Mouse (Mus musculus) embryonic facial prominence, embryonic 12.5 days (tissue): Measurements from ENCODE around the gene Gjc1. TPM values are rescaled to one million over a fixed set of nuclear protein-coding genes. Genes with fewer than 3 reads are reported as not detected.

Experiments
- ATAC-seq: fragments of 200-750 bp; cut with Nextera tagmentation; 2 replicates; pipeline ENCODE4 v1.8.0; 2017; ENCODE audit not compliant: insufficient number of reproducible peaks, insufficient read depth, low FRiP score, low TSS enrichment
- H3K27ac ChIP-seq: fragments of 300-500 bp; sonication (generic); 2 replicates; pipeline ENCODE4 v1.5.1; 2016; ENCODE audit warnings: mild to moderate bottlenecking
- H3K27me3 ChIP-seq: fragments of 300-500 bp; sonication (generic); 2 replicates; pipeline ENCODE4 v1.6.1; 2016; ENCODE audit warnings: mild to moderate bottlenecking, moderate library complexity
- H3K36me3 ChIP-seq: fragments of 300-500 bp; sonication (generic); 2 replicates; pipeline ENCODE4 v1.6.1; 2016; ENCODE audit warnings: mild to moderate bottlenecking
- H3K4me1 ChIP-seq: fragments of 300-500 bp; sonication (generic); 2 replicates; pipeline ENCODE4 v1.6.1; 2016
- H3K4me2 ChIP-seq: fragments of 300-500 bp; sonication (generic); replicated peaks from 2 replicates; pipeline ENCODE4 v1.6.1; 2016; ENCODE audit warnings: mild to moderate bottlenecking, moderate library complexity
- H3K4me3 ChIP-seq: fragments of 300-500 bp; sonication (generic); 2 replicates; pipeline ENCODE4 v1.5.1; 2016; ENCODE audit warnings: mild to moderate bottlenecking
- H3K9ac ChIP-seq: fragments of 300-500 bp; sonication (generic); 2 replicates; pipeline ENCODE4 v1.6.1; 2016; ENCODE audit warnings: mild to moderate bottlenecking, moderate library complexity
- H3K9me3 ChIP-seq: fragments of 300-500 bp; sonication (generic); 2 replicates; pipeline ENCODE4 v1.6.1; 2016; ENCODE audit warnings: mild to moderate bottlenecking, moderate library complexity
- WGBS: fragments of 180-500 bp; shearing (Covaris S2); methylation state at CpG from one replicate; pipeline ENCODE4 v1.1.7; 2016; 5-methylcytosine and 5-hydroxymethylcytosine counted together
- polyA plus RNA-seq: library from polyadenylated mRNA; unstranded; fragments of >200 nt; fragmentation: Nextera tagmentation; extraction: Ambion mirVana; gene quantifications from 2 replicates; pipeline ENCODE4 v1.2.1, GENCODE M21; 2016

Gene Gjc1
- polyA plus RNA-seq, 1 experiment from 2014 or later = 105 TPM

- WGBS = 85% methylated on average over 3 of the region's 4 CpGs
- Histone ChIP-seq H3K27ac (no peak within 1 kb of the TSS), H3K4me2 (no peak within 1 kb of the TSS), H3K36me3 (peaks cover 43% of the 10 kb centered on the region), H3K4me3 (no peak within 1 kb of the TSS), H3K9me3 (no peaks in the 10 kb centered on the region), H3K4me1 (peaks cover 4% of the 10 kb centered on the region; the same call in 1 of the 2 replicates), H3K27me3 (no peaks in the 10 kb centered on the region), H3K9ac (no peak within 1 kb of the TSS)
- ATAC-seq = no peak
Observed at GRCm38 (mm10) chr11:102835549-102835948, 16.0 kb upstream of the Gjc1 start, which contains the start of gene Higd1b. TSS of gene Higd1b (plus strand) at chr11:102835849.

- H3K9me3 ChIP-seq = no peaks in the 10 kb centered on the region
- ATAC-seq = no peak
- WGBS = 86% methylated on average over 10 of the region's 10 CpGs
- no peak overlapping the region for H3K4me3 ChIP-seq
- H3K27ac ChIP-seq = no peak overlapping the region
- H3K27me3 ChIP-seq = no peaks in the 10 kb centered on the region
- H3K9ac ChIP-seq = no peak overlapping the region
- no peak overlapping the region for H3K4me2 ChIP-seq
- H3K36me3 ChIP-seq = peaks cover 30% of the 10 kb centered on the region
- H3K4me1 ChIP-seq = peaks cover 4% of the 10 kb centered on the region; the same call in 1 of the 2 replicates
Observed at GRCm38 (mm10) chr11:102834219-102834618, 14.7 kb upstream of the Gjc1 start.

DNA sequence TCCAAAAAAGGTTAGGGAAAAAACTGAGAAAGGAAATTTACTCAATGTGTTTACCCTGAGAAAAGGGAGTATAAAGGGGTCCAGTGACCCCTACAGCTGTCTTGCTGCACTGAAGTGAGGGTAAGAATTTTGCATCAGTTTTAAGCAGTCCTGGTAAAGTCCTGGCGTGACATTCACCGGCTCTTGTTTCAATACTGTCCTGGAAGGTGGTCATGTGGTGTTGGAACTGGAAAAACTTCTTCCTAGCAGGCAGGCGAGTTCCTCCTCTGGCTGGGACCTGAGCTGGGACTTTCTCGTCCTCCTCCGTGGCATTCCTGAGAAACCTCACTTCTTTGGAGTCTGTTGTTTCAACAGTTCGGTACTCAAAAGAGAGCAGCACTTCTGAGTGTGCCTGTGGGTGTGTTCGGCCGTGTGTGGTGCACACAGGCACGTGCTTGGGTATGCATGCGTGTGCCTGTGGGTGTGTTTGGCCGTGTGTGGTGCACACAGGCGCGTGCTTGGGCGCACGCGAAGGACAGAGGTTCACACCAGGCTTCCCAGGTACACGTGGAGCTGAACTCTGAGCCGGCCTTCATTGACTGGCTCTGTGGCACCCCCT lies 13.3 kb upstream of the Gjc1 start:
- WGBS = 65% methylated on average over 18 of the region's 18 CpGs
- H3K4me1 ChIP-seq = peaks cover 4% of the 10 kb centered on the region; the same call in 1 of the 2 replicates
- no peak overlapping the region for H3K9ac ChIP-seq
- peaks cover 16% of the 10 kb centered on the region for H3K36me3 ChIP-seq
- H3K9me3 ChIP-seq = no peaks in the 10 kb centered on the region
- no peaks in the 10 kb centered on the region for H3K27me3 ChIP-seq
- H3K4me3 ChIP-seq = no peak overlapping the region
- ATAC-seq = no peak
- no peak overlapping the region for H3K27ac ChIP-seq
- H3K4me2 ChIP-seq = no peak overlapping the region

DNA sequence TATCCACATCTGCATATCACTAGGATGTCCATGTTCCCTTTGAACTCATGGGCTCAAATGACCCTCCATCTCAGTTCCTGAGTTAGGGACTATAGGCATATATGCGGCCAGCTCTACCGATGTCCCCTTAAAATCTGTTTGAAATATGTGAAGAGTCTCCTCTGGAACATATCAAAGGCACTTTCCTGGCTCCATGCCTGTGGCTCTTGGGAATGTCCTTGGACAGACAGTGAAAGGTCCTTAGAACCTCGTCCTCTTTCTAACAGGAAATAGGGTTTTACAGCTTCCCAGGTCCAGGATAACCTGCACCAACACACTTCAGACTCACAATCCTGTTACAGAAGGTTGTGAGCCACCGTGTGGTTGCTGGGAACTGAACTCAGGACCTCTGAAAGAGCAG lies 10.8 kb upstream of the Gjc1 start:
- Histone ChIP-seq H3K9me3 (no peaks in the 10 kb centered on the region), H3K27me3 (no peaks in the 10 kb centered on the region), H3K9ac (no peak overlapping the region), H3K4me2 (no peak overlapping the region), H3K27ac (no peak overlapping the region), H3K36me3 (no peaks in the 10 kb centered on the region), H3K4me3 (no peak overlapping the region), H3K4me1 (peaks cover 4% of the 10 kb centered on the region; the same call in 1 of the 2 replicates)
- no peak for ATAC-seq
- 76% methylated on average over 4 of the region's 4 CpGs for WGBS

DNA sequence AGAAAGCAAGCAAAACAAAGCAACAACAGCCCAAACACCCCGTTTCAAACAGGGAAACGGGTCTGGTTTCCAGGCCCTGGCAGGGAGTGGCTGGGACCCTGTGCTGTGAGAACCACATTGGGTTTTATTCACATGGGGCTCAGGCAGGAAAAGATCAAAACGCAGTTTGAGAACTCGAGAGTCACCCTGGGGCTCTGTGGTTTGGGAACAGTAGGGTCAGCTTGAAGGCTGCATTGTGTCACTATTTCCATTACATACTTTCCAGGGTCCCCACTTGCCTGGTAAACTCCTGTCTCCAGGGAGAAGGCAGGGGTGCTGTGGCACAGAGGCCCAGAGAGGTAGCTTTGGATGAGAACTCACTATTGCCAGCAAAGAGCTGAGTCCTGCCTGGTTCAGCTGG lies 7.6 kb upstream of the Gjc1 start:
- Histone ChIP-seq H3K4me2 (no peak overlapping the region), H3K27ac (no peak overlapping the region), H3K9ac (no peak overlapping the region), H3K27me3 (no peaks in the 10 kb centered on the region), H3K4me1 (no peaks in the 10 kb centered on the region), H3K9me3 (no peaks in the 10 kb centered on the region), H3K36me3 (no peaks in the 10 kb centered on the region), H3K4me3 (no peak overlapping the region)
- 44% methylated on average over 4 of the region's 4 CpGs for WGBS
- no peak for ATAC-seq

DNA sequence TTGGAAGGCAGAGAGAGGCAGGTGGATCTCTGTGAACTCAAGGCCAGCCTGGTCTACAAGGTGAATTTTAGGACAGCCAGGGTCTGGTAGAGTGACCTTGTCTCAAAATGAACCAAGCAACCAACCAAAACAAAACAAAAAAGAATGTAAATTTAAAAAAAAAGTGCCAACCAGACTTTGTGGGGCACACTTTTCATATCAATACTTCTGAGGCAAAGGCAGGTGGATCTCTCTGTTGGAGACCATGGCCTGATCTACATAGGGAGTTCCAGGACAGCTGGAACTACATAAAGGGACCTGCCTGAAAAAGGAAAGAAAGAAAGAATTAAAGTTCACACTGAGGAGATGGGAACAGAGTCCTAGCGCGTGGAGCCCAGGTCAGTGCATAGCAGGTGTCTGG lies 7.0 kb upstream of the Gjc1 start:
- Histone ChIP-seq H3K4me1 (no peaks in the 10 kb centered on the region), H3K4me2 (no peak overlapping the region), H3K9me3 (no peaks in the 10 kb centered on the region), H3K36me3 (no peaks in the 10 kb centered on the region), H3K27ac (no peak overlapping the region), H3K27me3 (no peaks in the 10 kb centered on the region), H3K4me3 (no peak overlapping the region), H3K9ac (no peak overlapping the region)
- ATAC-seq = no peak
- 74% methylated on average over 2 of the region's 2 CpGs for WGBS

- H3K4me3 ChIP-seq = no peak overlapping the region
- no peaks in the 10 kb centered on the region for H3K9me3 ChIP-seq
- peaks cover 22% of the 10 kb centered on the region for H3K4me1 ChIP-seq
- no peaks in the 10 kb centered on the region for H3K27me3 ChIP-seq
- no peak for ATAC-seq
- no peak overlapping the region for H3K4me2 ChIP-seq
- H3K36me3 ChIP-seq = no peaks in the 10 kb centered on the region
- no peak overlapping the region for H3K27ac ChIP-seq
- H3K9ac ChIP-seq = no peak overlapping the region
- 56% methylated on average over 6 of the region's 6 CpGs for WGBS
Observed at GRCm38 (mm10) chr11:102821231-102821630, 1.7 kb upstream of the Gjc1 start.

DNA sequence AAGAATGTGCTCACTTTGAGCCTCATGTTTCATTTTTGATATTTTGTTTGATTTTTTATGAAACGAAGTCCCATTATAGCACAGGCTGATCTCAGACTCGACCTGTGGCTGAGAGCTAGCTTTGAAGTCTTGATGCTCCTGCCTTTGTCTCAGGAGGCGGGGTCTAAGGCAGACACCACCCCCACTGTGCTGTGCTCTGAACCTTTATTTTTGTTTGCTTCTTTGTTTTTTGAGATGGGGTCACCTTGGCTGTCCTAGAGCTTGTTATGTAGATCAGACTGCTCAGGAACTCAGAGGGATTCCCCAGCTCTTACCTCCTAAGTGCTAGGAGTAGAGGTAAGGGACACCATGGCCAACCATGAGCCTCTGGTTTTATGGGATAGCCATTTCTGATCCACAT lies 932 bp upstream of the Gjc1 start:
- H3K9me3 ChIP-seq = no peaks in the 10 kb centered on the region
- H3K27me3 ChIP-seq = no peaks in the 10 kb centered on the region
- H3K4me3 ChIP-seq = no peak overlapping the region
- no peaks in the 10 kb centered on the region for H3K36me3 ChIP-seq
- H3K27ac ChIP-seq = no peak overlapping the region
- no peak for ATAC-seq
- no peak overlapping the region for H3K4me2 ChIP-seq
- 11% methylated on average over 3 of the region's 3 CpGs for WGBS
- peaks cover 29% of the 10 kb centered on the region for H3K4me1 ChIP-seq
- no peak overlapping the region for H3K9ac ChIP-seq

- Histone ChIP-seq H3K9me3 (no peaks in the 10 kb centered on the region), H3K9ac (peak overlapping the region; percentile 99; the same call in 1 of the 2 replicates), H3K4me3 (peak overlapping the region; percentile 88), H3K27me3 (no peaks in the 10 kb centered on the region), H3K4me1 (peaks cover 30% of the 10 kb centered on the region), H3K27ac (peak overlapping the region; percentile 100), H3K4me2 (peak overlapping the region; percentile 76), H3K36me3 (no peaks in the 10 kb centered on the region)
- WGBS = 2% methylated on average over 14 of the region's 14 CpGs
- ATAC-seq = 0 out of 2 replicates have a peak, but pooled peaks have one; percentile 2
Observed at GRCm38 (mm10) chr11:102819783-102820385, 384 bp upstream of the Gjc1 start.

DNA sequence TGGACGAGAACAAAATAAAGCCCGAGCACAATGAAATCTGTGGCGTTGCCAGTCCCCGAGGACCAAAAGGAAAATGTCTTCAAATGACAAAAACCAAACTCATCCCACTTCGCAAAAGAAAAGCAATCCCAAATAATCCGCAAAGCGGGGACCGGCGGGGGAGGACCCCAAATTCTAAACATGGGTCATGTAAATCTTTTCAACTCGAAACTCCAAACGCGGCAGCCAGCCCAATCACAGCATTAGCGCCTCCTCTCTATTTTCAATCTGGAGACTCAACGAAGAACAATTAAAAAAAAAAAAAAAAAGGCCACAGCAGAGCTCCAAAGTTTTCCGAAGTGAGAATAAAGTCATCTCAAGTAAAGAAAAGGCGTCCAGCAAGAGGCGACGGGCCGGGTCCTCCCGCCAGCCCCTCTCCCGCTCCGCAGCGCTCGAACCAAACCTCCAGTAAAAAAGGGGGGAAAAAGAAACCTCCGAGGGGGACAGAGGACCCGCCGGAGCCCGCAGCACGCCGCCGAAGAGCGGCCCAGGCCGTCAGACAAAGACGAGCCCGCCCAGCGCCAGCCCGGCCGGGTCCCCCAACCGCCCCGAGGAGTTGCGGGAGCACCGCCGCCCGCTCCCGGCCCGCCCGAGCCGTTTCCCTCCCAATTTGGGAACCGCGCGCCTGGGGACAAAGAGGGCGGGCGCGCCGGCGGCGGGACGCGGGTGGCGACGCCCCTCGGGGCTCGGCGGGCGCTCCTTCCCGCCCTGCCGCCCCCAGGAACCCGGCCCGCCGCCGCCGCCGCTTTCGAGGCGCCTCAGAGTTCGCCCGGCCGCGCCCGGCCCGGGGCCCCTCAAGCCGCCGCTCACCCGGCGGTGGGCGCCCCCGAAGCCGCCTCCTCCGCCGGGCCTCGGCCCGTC lies 1.1 kb downstream of the Gjc1 start:
- no peaks in the 10 kb centered on the region for H3K27me3 ChIP-seq
- under 1% methylated on average over 78 of the region's 92 CpGs for WGBS
- H3K4me2 ChIP-seq = peak overlapping the region; percentile 76
- peak overlapping the region; percentile 100 for H3K27ac ChIP-seq
- H3K4me3 ChIP-seq = peak overlapping the region; percentile 88
- H3K36me3 ChIP-seq = no peaks in the 10 kb centered on the region
- H3K9me3 ChIP-seq = no peaks in the 10 kb centered on the region
- peak; percentile 12; the same call in 1 of the 2 replicates for ATAC-seq
- H3K9ac ChIP-seq = peak overlapping the region; percentile 99
- peaks cover 34% of the 10 kb centered on the region for H3K4me1 ChIP-seq

DNA sequence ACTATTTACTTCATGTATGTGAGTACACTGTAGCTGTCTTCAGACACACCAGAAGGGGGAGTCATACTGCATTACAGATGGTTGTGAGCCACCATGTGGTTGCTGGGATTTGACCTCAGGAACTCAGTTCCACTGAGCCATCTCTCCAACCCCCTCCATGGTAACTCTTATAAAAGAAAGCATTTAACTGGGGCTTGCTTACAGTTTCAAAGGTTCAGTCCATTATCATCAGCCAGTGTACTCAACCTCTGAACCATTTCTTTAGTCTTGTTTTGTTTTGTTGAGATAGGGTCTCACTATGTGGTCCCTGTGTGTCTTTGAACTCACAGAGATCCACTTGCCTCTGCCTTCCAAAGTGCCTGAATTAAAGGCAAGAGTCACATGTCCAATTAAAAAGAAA lies 4.6 kb downstream of the Gjc1 start:
- no peak for ATAC-seq
- Histone ChIP-seq H3K9ac (no peak overlapping the region), H3K27ac (no peak overlapping the region), H3K9me3 (no peaks in the 10 kb centered on the region), H3K36me3 (peaks cover 10% of the 10 kb centered on the region), H3K27me3 (no peaks in the 10 kb centered on the region), H3K4me2 (no peak overlapping the region), H3K4me3 (no peak overlapping the region), H3K4me1 (peaks cover 31% of the 10 kb centered on the region)
